Mouse (Mus musculus): ENCODE data around the gene Zfp874a.
"Not testable (repeated sequence)": the region's sequence is repeated elsewhere in the genome, so short reads cannot be mapped to it uniquely, and the experiment has no call there.

- not testable (repeated sequence) for TF ChIP-seq POLR2A, CTCF (IDR thresholded peaks at IDR 0.05; ENCODE audit: insufficient read depth, low read depth, low read length)
These were observed 75.2 kb downstream of the Zfp874a start for GRCm38 (mm10) chr13:67376255-67376654.
